Mouse (Mus musculus): ENCODE data around the gene Sbno2.

The Sbno2 gene

GRCm38 (mm10) chr10:80123932-80124562 lies 18.7 kb upstream of the Sbno2 start:
- DNase-seq (ENCODE audit: low read depth, low spot score): no peak

DNA sequence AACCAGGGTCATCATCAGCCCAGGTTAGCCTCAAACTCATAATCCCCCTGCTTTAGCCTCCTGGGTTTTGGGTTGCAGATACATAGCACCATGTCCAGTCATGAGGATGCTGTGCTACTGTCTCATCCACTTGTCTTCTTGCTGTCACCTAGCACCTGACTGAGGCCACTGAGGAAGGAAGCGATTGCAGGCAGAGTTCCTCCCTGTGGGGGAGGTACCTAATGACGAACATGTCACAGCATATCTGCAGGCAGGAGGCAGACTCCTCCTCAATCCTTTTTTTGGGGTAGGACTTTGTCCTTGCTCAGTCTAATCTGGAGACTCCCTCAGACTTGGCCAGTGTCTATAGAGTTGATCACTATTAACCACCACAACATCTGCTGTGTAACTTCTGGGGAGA lies 16.3 kb upstream of the Sbno2 start:
- DNase-seq (ENCODE audit: low read depth, low spot score): no peak

GRCm38 (mm10) chr10:80120146-80120545 lies 14.8 kb upstream of the Sbno2 start:
- no peak for DNase-seq (ENCODE audit: low read depth, low spot score)

- DNase-seq (ENCODE audit: low read depth, low spot score): no peak
Observed at GRCm38 (mm10) chr10:80118552-80118951, 13.2 kb upstream of the Sbno2 start.

DNA sequence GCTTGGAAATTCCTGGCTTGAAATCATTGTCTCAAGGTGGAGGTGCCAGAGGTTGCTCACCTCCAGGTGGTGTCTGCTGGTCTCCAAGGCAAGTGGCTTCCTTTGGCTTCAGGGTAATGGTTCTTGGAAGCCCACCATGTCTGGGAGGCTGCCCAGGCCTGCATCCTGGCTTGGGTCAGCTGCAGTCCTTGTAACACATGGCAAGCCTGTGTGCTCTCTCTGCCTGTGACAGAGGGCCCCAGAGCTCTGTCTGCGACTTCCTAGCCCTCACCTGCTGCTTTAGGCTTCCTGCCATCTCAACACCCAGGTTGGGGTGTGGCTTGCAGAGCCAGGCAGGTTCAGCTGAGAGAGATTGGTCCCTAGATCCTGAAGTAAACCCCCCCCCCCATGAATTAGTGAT lies 12.4 kb upstream of the Sbno2 start:
- no peak for DNase-seq (ENCODE audit: low read depth, low spot score)

- DNase-seq (ENCODE audit: low read depth, low spot score): no peak
Observed at GRCm38 (mm10) chr10:80116927-80117691, 11.7 kb upstream of the Sbno2 start.

DNA sequence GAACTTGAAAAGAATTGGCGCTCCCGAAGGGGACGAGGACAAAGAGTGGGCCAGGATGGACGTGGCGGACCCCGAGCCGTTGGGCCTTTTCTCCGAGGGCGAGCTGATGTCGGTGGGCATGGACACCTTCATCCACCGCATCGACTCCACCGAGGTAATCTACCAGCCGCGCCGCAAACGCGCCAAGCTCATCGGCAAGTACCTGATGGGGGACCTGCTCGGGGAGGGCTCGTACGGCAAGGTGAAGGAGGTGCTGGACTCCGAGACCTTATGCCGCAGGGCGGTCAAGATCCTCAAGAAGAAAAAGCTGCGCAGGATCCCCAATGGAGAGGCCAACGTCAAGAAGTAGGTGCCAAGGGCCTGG lies 11.2 kb upstream of the Sbno2 start:
- DNase-seq (ENCODE audit: low read depth, low spot score): no peak

GRCm38 (mm10) chr10:80115944-80116335 lies 10.6 kb upstream of the Sbno2 start:
- no peak for DNase-seq (ENCODE audit: low read depth, low spot score)

DNA sequence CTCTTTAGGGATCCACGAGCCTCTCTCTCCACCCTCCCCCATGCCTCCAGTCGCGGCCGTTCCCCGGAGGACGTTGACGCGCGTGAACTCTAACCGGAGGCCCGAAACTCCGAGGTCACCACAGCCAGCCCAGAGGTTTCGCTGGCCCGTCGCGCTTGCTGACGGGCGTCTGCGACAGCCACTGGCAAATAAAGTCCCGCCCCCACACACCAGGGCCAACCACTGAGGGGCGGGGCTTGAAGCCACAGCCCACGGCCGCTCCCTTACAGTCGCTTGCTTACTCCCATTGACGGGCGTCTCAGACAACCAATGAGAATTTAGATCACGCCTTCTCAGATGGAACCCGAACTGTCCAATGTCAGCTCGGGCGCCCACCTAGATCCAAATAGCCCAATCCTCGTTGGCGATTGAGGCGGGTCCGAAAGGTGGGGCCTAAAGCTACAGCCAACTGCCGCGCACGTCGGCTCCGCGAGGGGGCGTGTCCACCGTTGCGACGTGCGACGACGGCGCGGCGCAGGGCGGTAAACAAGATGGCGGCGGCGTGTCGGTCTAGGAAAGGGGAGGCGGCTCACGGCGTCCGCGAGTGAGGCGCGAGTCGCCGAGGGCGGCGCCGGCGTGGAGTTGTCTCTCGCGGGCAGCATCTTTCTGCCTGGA lies 10.0 kb upstream of the Sbno2 start, which contains the start of gene Stk11:
Gene Stk11, plus strand, starts transcription at position 514 of the 654 bp plus-strand sequence.
- peak; percentile 100 for DNase-seq (ENCODE audit: low read depth, low spot score)

DNA sequence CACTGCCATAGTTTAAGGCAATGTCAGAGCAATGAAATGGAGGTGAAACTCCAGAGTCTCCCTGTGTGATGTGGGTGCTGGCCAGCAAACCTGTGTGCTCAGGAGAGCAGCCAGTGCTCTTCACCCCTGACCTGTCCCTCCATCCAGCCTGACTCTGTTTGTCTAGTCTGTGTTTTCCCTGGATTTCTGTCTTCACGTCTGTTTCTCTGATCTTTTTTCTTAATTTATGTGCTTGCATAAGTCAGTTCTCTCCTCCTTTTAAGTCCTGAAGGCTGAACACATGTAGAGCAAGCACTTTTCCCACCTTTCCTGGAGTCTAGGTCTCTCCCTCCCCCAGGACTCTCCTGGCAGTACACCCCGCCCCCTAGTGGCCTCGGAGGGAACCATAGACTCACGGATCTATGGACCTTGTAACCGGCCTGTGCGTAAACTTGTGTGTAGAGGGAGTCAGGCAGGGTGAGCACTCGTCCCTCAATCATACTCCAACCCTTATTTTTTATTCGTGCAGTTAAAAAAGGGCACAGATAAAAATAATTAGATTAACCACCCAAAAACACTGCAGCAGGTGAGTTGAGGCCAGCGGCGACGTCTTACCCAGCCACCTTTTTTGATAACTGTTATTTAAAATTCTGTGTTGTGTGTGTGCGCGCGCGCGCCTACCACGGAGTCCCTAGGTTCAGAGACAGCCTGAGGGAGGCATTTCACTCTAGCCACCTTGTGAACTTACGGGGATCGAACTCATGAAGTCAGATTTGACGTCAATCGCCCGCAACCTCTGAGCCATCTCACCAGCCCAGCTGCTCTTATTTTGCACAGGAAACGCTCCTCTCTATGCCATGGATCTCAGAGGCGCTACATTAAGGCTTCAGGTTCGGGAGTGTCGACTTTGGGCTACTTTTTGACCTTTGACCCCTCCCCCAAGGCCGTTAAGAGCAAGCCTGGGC lies 9.2 kb upstream of the Sbno2 start:
- DNase-seq (ENCODE audit: low read depth, low spot score): peak; percentile 77

GRCm38 (mm10) chr10:80107678-80108077 lies 2.3 kb upstream of the Sbno2 start:
- no peak for DNase-seq (ENCODE audit: low read depth, low spot score)

GRCm38 (mm10) chr10:80105926-80106325 lies 555 bp upstream of the Sbno2 start:
- DNase-seq (ENCODE audit: low read depth, low spot score): no peak

GRCm38 (mm10) chr10:80104181-80104580 lies 1.2 kb downstream of the Sbno2 start:
- no peak for DNase-seq (ENCODE audit: low read depth, low spot score)

GRCm38 (mm10) chr10:80103032-80103431 lies 2.3 kb downstream of the Sbno2 start:
- DNase-seq (ENCODE audit: low read depth, low spot score): no peak

GRCm38 (mm10) chr10:80102216-80102915 lies 3.0 kb downstream of the Sbno2 start:
- peak; percentile 55 for DNase-seq (ENCODE audit: low read depth, low spot score)

- DNase-seq (ENCODE audit: low read depth, low spot score): no peak
Observed at GRCm38 (mm10) chr10:80100982-80101381, 4.4 kb downstream of the Sbno2 start.

GRCm38 (mm10) chr10:80098630-80099029 lies 6.7 kb downstream of the Sbno2 start:
- DNase-seq (ENCODE audit: low read depth, low spot score): no peak

- no peak for DNase-seq (ENCODE audit: low read depth, low spot score)
Observed at GRCm38 (mm10) chr10:80097275-80097674, 8.1 kb downstream of the Sbno2 start.

DNA sequence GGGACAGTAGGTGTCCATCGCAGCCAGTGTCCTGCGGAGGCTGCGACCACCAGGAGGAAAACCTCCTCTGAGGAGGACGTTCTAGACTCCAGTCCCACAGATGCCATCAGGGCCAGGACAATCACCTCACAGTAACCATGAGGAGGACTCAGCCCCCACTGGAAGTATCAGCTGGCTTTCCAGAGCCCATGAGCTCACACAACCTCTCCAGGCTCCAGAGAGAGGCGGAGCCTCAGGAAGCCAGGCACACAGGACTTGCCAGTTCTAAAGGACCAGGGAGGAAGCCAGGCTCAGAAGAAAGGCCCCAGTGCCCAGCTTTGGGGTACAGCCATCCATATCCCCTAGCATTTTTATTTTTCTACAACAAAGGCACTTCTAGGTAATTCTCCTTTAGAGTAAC lies 9.8 kb downstream of the Sbno2 start:
- no peak for DNase-seq (ENCODE audit: low read depth, low spot score)

- DNase-seq (ENCODE audit: low read depth, low spot score): no peak
Observed at GRCm38 (mm10) chr10:80094684-80095083, 10.7 kb downstream of the Sbno2 start.

- no peak for DNase-seq (ENCODE audit: low read depth, low spot score)
Observed at GRCm38 (mm10) chr10:80094085-80094484, 11.3 kb downstream of the Sbno2 start.

Measured in retina, adult 2 months (tissue).